Mouse (Mus musculus) spleen, adult 12 weeks (tissue): ENCODE results near the gene Nrbf2.

Source experiments
- DNase-seq: peaks from one replicate; pipeline ENCODE4 v3.0.0; 2022; ENCODE audit warnings: low spot score

Nrbf2 gene

DNA sequence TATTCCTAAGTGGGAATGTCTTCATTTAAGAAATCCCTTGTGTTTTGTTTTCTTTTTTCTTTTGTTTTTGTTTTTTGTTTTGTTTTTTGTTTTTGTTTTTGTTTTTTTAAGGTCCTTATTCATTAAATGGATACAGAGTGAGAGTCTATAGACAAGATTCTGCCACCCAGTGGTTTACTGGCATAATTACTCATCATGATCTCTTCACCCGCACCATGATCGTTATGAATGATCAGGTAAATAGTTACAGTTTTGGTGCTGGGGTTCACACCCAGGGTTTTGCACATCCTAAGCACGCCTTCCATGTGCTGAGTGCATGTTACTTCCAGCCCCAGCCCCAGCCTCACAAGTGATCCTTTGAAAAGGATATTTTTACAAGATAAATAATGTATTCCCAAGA lies 68.2 kb downstream of the Nrbf2 start:
- no peak for DNase-seq
